Mouse (Mus musculus) embryonic facial prominence, embryonic 12.5 days (tissue): ENCODE results near the gene Bcdin3d. TPM values are rescaled to one million over a fixed set of nuclear protein-coding genes. Genes with fewer than 3 reads are reported as not detected.

Experiments used
- ATAC-seq: fragments of 200-750 bp; cut with Nextera tagmentation; 2 replicates; pipeline ENCODE4 v1.8.0; 2017; ENCODE audit not compliant: insufficient number of reproducible peaks, insufficient read depth, low FRiP score, low TSS enrichment
- H3K27ac ChIP-seq: fragments of 300-500 bp; sonication (generic); 2 replicates; pipeline ENCODE4 v1.5.1; 2016; ENCODE audit warnings: mild to moderate bottlenecking
- H3K27me3 ChIP-seq: fragments of 300-500 bp; sonication (generic); 2 replicates; pipeline ENCODE4 v1.6.1; 2016; ENCODE audit warnings: mild to moderate bottlenecking, moderate library complexity
- H3K36me3 ChIP-seq: fragments of 300-500 bp; sonication (generic); 2 replicates; pipeline ENCODE4 v1.6.1; 2016; ENCODE audit warnings: mild to moderate bottlenecking
- H3K4me1 ChIP-seq: fragments of 300-500 bp; sonication (generic); 2 replicates; pipeline ENCODE4 v1.6.1; 2016
- H3K4me2 ChIP-seq: fragments of 300-500 bp; sonication (generic); replicated peaks from 2 replicates; pipeline ENCODE4 v1.6.1; 2016; ENCODE audit warnings: mild to moderate bottlenecking, moderate library complexity
- H3K4me3 ChIP-seq: fragments of 300-500 bp; sonication (generic); 2 replicates; pipeline ENCODE4 v1.5.1; 2016; ENCODE audit warnings: mild to moderate bottlenecking
- H3K9ac ChIP-seq: fragments of 300-500 bp; sonication (generic); 2 replicates; pipeline ENCODE4 v1.6.1; 2016; ENCODE audit warnings: mild to moderate bottlenecking, moderate library complexity
- H3K9me3 ChIP-seq: fragments of 300-500 bp; sonication (generic); 2 replicates; pipeline ENCODE4 v1.6.1; 2016; ENCODE audit warnings: mild to moderate bottlenecking, moderate library complexity
- WGBS: fragments of 180-500 bp; shearing (Covaris S2); methylation state at CpG from one replicate; pipeline ENCODE4 v1.1.7; 2016; 5-methylcytosine and 5-hydroxymethylcytosine counted together
- polyA plus RNA-seq: library from polyadenylated mRNA; unstranded; fragments of >200 nt; fragmentation: Nextera tagmentation; extraction: Ambion mirVana; gene quantifications from 2 replicates; pipeline ENCODE4 v1.2.1, GENCODE M21; 2016

Bcdin3d gene
- polyA plus RNA-seq, 1 experiment from 2014 or later = 14.6 TPM

DNA sequence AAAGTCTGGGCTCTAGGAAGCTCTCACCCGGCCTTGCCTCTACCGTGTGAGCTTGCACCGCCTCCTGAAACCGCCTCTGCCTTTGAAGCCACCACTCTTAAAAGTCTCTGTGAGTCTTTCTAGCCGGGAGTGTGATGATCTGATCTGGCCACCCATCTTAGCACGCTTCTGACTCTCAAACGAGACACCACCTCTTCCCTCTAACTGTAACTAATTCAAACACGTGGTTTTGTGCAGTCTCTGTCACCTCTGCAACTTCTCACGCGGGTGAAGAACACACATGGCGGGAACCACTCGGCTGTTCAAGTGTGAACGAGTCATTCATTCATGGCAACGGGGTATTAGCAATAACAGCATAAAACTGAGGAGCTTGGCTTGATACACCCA is 2.9 kb downstream of the Bcdin3d start:
- no peaks in the 10 kb centered on the region for H3K27me3 ChIP-seq
- ATAC-seq = no peak
- H3K4me1 ChIP-seq = peaks cover 14% of the 10 kb centered on the region; the same call in 1 of the 2 replicates
- H3K4me2 ChIP-seq = no peak overlapping the region
- H3K9me3 ChIP-seq = no peaks in the 10 kb centered on the region
- H3K36me3 ChIP-seq = peaks cover 18% of the 10 kb centered on the region
- H3K27ac ChIP-seq = no peak overlapping the region
- no peak overlapping the region for H3K4me3 ChIP-seq
- 82% methylated on average over 14 of the region's 14 CpGs for WGBS
- no peak overlapping the region for H3K9ac ChIP-seq

DNA sequence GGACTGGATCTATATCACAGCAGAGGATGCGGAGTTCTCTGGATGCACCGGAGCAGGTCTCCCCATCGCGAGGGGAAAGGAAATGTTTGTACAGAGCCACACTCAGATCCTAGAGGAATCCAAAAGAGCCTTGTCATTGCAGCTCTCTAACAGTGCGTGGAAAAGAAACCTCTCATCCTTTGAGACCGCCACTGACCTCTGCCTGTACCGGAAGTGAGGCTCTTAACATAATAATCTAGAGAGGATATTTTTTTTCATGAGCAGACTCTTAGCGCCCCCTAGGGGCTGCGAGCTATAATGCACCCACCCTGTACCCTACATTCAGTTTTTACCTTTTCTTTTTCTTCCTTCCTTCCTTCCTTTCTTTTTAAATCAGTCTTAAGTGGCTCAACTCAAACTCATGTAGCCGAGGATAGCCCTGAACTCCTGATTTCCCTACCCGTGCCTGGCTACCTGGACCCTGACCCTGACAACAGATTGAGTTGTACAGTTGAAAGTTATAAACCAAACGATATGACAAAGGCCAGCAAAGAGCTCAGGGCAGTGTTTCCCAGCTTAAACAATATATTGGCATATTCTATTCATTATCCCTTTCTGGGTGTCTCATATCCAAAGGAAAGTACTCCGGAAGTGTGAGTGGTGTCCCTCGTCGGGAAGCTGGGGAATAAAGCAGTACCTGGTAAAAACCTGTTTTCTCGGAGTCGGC is 3.4 kb downstream of the Bcdin3d start:
- WGBS = 59% methylated on average over 17 of the region's 17 CpGs

DNA sequence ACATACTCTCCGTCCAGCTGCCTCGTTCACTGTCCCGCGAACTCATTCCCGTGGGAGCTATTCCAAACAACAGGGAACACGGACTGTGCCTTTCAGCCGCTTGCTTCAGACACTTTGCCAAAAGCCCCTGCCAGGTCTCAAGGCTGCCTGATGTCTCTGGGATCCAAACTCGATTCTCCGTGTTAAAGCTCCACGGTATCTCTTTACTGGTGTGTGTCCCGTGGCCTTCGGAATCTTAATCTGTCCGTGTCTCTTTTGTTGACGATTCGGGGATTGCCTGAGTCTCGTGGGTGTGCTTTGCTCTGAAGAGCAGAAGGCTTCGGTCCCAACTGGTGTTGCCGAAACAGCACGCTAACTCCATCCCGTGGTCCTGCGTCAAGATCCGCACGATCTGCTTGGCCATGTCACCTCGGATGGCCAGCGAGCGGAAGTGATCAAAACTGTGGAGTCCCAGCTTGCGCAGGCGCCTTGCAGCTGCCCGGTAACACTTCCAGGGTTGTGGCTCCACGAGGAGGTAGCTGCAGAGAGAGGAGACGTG is 4.2 kb downstream of the Bcdin3d start:
- no peak overlapping the region for H3K4me3 ChIP-seq
- 87% methylated on average over 31 of the region's 31 CpGs for WGBS
- ATAC-seq = no peak

More for the DNA sequence above, 3.4 kb downstream of the Bcdin3d start:
- H3K4me1 ChIP-seq = peaks cover 14% of the 10 kb centered on the region; the same call in 1 of the 2 replicates
- no peak overlapping the region for H3K27ac ChIP-seq
- no peaks in the 10 kb centered on the region for H3K27me3 ChIP-seq
- H3K36me3 ChIP-seq = peaks cover 18% of the 10 kb centered on the region
- no peak overlapping the region for H3K4me2 ChIP-seq
- no peak for ATAC-seq
- no peak overlapping the region for H3K9ac ChIP-seq
- H3K9me3 ChIP-seq = no peaks in the 10 kb centered on the region
- no peak overlapping the region for H3K4me3 ChIP-seq

DNA sequence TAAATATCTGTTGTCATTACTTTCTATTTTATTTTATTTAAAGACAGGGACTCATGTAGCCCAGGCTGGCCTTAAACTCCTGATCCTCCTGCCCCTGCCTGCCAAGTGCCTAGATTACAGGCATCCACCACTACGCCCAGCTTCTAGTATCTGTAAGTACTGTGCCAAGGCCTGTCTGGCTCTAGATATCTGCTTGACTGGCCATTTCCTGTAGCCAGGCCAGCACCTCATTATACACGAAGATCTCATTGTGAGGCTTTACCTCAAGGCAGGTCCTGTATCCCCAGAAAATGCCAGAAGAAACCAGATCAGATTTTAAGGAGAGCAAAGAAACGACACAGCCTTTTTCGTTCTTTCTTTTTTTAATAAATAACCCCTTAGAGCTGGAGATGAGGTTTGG is 4.8 kb downstream of the Bcdin3d start:
- Histone ChIP-seq H3K9ac (no peak overlapping the region), H3K27ac (no peak overlapping the region)
- WGBS = 89% methylated on average over 4 of the region's 4 CpGs

More for the DNA sequence above, 4.2 kb downstream of the Bcdin3d start:
- H3K9me3 ChIP-seq = no peaks in the 10 kb centered on the region
- peaks cover 14% of the 10 kb centered on the region; the same call in 1 of the 2 replicates for H3K4me1 ChIP-seq
- peaks cover 18% of the 10 kb centered on the region for H3K36me3 ChIP-seq
- no peak overlapping the region for H3K4me2 ChIP-seq
- no peaks in the 10 kb centered on the region for H3K27me3 ChIP-seq
- no peak overlapping the region for H3K9ac ChIP-seq
- H3K27ac ChIP-seq = no peak overlapping the region

DNA sequence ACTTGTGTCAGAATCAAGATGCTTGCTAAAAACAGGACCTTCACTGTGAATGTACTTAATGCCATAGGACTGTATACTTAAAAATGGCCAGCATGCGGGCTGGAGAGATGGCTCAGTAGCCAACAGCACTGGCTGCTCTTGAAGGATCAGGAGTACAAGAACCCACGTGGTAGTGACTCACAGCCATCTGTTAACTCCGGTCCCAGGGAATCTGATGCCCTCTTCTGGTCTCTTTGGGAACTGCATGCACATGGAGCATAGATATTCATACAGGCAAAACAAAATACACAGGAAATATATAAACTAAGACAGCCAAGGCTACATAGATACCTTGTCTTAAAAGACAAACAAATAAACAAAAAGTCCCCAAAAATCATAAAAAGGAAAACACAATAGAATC is 5.5 kb downstream of the Bcdin3d start:
- Histone ChIP-seq H3K36me3 (peaks cover 18% of the 10 kb centered on the region), H3K9ac (no peak overlapping the region), H3K4me3 (no peak overlapping the region), H3K4me2 (no peak overlapping the region), H3K4me1 (peaks cover 14% of the 10 kb centered on the region; the same call in 1 of the 2 replicates), H3K9me3 (no peaks in the 10 kb centered on the region), H3K27me3 (no peaks in the 10 kb centered on the region), H3K27ac (no peak overlapping the region)
- no peak for ATAC-seq
- 42% methylated on average over 3 of the region's 3 CpGs for WGBS

More for the DNA sequence above, 4.8 kb downstream of the Bcdin3d start:
- H3K36me3 ChIP-seq = peaks cover 18% of the 10 kb centered on the region
- no peak for ATAC-seq
- no peak overlapping the region for H3K4me2 ChIP-seq
- no peak overlapping the region for H3K4me3 ChIP-seq
- peaks cover 14% of the 10 kb centered on the region; the same call in 1 of the 2 replicates for H3K4me1 ChIP-seq
- no peaks in the 10 kb centered on the region for H3K27me3 ChIP-seq
- H3K9me3 ChIP-seq = no peaks in the 10 kb centered on the region

DNA sequence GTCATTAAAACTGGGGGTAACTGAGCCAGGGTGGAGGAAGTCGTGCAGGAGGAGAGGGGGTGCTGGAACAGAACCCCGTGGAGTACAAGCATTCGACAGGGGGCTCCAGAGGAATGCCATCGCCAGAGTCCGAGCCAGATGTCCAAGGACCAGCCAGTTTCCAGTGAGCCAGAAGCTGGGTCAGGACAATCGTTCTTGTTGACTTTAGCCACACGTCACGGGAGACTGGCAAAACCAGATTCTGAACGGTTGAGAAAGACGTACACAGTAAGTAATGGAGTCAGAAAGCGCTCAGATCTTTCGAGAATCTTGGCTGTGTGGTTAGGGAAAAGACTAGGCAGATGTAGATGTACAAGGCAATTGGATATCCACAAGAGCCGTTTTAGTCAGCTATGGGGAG is 11.3 kb downstream of the Bcdin3d start:
- Histone ChIP-seq H3K4me2 (no peak overlapping the region), H3K9me3 (no peaks in the 10 kb centered on the region), H3K27ac (no peak overlapping the region), H3K4me3 (no peak overlapping the region), H3K4me1 (peaks cover 6% of the 10 kb centered on the region; the same call in 1 of the 2 replicates), H3K27me3 (no peaks in the 10 kb centered on the region), H3K36me3 (no peaks in the 10 kb centered on the region), H3K9ac (no peak overlapping the region)
- ATAC-seq = no peak
- 64% methylated on average over 13 of the region's 13 CpGs for WGBS

DNA sequence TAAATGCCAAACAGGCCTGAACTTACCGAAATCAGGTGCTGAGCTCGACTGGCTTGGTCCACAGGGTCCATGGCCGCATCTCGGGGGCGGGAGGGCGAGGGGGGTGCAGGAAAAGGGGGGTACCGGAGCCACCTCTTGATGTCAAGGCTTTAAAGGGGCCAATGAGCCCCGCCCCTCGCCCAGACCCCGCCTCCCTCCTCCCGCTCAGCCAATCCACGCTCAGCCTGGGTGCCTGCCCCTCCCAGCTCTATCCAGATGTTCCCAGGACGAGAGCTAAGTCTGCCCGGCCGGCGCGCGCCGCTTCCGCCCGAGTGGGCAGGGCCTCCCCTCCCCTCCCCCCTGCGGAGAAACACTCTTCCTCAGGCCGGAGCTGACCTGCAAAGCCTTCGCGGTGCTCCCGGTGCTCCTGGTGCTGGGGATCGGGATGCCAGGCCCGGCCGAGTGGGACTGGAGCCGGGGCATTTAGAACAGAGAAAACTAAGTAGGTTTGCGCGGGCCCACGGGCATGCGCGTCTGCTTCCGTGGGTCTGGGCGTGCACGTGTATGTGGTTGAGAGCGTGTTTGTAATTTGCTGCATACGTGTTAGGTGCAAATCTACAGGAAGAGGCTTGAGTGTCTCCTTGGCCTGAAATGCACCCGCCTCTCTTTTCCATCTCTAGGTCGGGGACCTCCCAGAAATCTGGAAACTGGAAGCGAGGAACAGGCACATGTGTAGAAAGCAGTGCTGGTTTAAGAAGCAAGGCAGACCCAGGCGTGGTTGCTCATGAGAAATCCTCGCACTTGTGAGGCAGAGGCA is 16.7 kb downstream of the Bcdin3d start, which contains the start of gene Nckap5l:
Nckap5l (minus strand) TSS at position 143 of the 796 bp plus-strand sequence.
- peak within 1 kb of the TSS; percentile 65 for H3K4me2 ChIP-seq
- H3K9ac ChIP-seq = peak within 1 kb of the TSS; percentile 78
- H3K27me3 ChIP-seq = no peaks in the 10 kb centered on the region
- ATAC-seq = peak; percentile 90
- H3K4me1 ChIP-seq = peaks cover 27% of the 10 kb centered on the region
- peaks cover 9% of the 10 kb centered on the region; the same call in 1 of the 2 replicates for H3K36me3 ChIP-seq
- under 1% methylated on average over 44 of the region's 45 CpGs for WGBS
- H3K9me3 ChIP-seq = no peaks in the 10 kb centered on the region
- peak within 1 kb of the TSS; percentile 86 for H3K4me3 ChIP-seq
- H3K27ac ChIP-seq = peak within 1 kb of the TSS; percentile 88

DNA sequence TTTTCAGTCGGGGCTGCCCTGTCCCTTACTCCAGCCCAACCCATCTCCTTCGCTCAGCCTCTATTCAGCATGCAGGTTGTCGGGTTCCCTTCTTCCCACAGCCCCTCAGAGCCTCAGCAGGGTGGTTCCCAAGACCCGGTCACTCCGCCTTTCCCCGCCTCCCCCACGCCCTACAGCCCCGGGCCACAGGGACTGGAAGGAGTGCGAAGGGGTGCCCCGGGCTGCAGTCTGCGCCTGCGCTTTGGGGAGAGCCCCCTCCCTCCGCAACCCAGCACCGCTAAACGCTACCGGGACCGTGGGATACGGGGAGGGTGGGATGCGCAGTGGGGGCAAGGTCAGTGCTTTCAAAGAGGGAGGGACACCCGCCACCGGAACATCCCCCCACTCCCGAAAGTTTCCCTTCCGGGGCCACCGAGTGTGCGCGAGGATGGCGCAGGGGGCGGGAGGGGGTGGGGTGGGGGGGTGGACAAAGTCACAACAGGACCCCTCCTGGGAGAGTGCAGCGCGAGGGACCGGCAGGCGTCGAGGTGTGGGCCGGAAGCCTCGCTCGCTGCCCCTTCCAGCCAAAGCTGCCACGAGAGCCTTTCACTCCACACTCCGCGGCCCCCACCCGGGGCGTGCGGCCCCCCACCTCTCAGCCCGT is 17.4 kb downstream of the Bcdin3d start:
- H3K27me3 ChIP-seq = no peaks in the 10 kb centered on the region
- ATAC-seq = peak; percentile 61
- peaks cover 27% of the 10 kb centered on the region for H3K4me1 ChIP-seq
- peak overlapping the region; percentile 86 for H3K4me3 ChIP-seq
- H3K9ac ChIP-seq = peak overlapping the region; percentile 78
- H3K9me3 ChIP-seq = no peaks in the 10 kb centered on the region
- H3K4me2 ChIP-seq = peak overlapping the region; percentile 65
- under 1% methylated on average over 39 of the region's 43 CpGs for WGBS
- peaks cover 16% of the 10 kb centered on the region for H3K36me3 ChIP-seq
- peak overlapping the region; percentile 88 for H3K27ac ChIP-seq

DNA sequence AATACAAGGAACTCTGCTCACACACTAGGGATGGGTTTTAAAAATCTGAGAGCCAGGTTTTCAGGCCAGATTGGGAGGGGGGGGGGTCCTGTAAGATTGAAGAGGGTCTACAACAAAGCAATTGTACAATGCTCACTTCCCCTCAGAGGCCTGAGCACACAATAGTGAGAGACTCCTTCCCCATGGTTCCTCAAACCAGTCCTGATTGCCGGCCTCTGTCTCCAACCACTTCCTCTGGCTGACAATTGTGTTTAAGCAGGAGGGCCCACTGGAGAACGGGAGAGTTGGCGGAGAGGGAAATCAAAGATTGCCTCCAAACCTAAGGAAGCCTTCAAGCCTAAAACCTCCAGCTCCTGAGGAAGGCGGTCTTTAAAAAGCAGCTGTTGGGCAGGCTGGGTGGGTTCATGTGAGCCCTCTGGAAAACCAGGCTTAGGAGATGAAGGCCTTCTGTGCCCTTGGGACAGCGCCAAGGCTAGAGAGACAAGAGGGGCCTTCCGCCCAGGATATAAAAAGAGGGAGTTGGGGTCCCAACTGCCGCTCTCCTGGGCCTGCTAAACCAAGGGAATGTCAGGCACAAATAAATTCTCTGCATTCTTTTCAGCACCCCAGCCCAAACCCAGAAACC is 18.1 kb downstream of the Bcdin3d start:
- H3K9ac ChIP-seq = peak overlapping the region; percentile 78
- ATAC-seq = no peak
- H3K27ac ChIP-seq = peak overlapping the region; percentile 88
- H3K4me2 ChIP-seq = peak overlapping the region; percentile 65
- no peaks in the 10 kb centered on the region for H3K9me3 ChIP-seq
- peaks cover 27% of the 10 kb centered on the region for H3K4me1 ChIP-seq
- peaks cover 22% of the 10 kb centered on the region for H3K36me3 ChIP-seq
- H3K4me3 ChIP-seq = peak overlapping the region; percentile 86
- no peaks in the 10 kb centered on the region for H3K27me3 ChIP-seq
- 15% methylated on average over 7 of the region's 7 CpGs for WGBS

DNA sequence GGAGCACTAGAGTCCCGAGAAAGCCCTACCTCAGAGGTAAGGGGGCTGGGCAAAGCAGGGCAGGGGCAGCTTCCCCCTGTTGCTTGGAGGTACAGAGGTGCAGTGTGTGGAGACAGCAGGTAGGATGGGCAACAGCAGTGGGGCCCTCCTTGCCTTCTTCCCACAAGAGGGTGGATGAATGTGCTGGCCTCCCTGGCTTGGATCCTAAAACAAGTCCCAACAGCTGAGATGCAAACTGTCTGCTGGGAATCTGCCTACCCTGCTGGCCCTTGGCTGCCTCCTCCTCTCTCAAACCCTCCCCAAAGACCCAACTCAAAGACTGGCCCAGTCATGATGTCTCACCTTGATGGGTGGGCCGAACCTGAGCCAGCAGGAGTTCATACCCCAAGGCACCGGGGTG is 19.1 kb downstream of the Bcdin3d start:
- H3K27me3 ChIP-seq = no peaks in the 10 kb centered on the region
- H3K9ac ChIP-seq = no peak overlapping the region
- no peaks in the 10 kb centered on the region for H3K9me3 ChIP-seq
- H3K4me2 ChIP-seq = peak overlapping the region; percentile 65
- H3K36me3 ChIP-seq = peaks cover 28% of the 10 kb centered on the region
- H3K4me3 ChIP-seq = 0 out of 2 replicates have a peak overlapping the region, but pooled peaks have one; percentile 86
- H3K27ac ChIP-seq = no peak overlapping the region
- WGBS = 72% methylated on average over 3 of the region's 3 CpGs
- no peak for ATAC-seq
- peaks cover 27% of the 10 kb centered on the region for H3K4me1 ChIP-seq
